Mouse (Mus musculus) intestine, postnatal 0 days (tissue): ENCODE data around the gene Tmem109. TPM values are rescaled to one million over a fixed set of nuclear protein-coding genes. Genes with fewer than 3 reads are reported as not detected.
A peak's percentile ranks its signal among the peaks of the same experiment; 100 is the strongest.

Experiments
- ATAC-seq: fragments of 200-750 bp; cut with Nextera tagmentation; 2 replicates; pipeline ENCODE4 v1.8.0; 2017; ENCODE audit warnings: mild to moderate bottlenecking, moderate TSS enrichment, moderate library complexity
- H3K27ac ChIP-seq: fragments of 300-500 bp; sonication (generic); 2 replicates; pipeline ENCODE4 v1.5.1; 2014; ENCODE audit warnings: mild to moderate bottlenecking, low read depth, low read length, moderate library complexity
- H3K27me3 ChIP-seq: fragments of 300-500 bp; sonication (generic); replicated peaks from 2 replicates; pipeline ENCODE4 v1.6.1; 2014; ENCODE audit warnings: low read length, mixed read lengths; ENCODE audit not compliant: control insufficient read depth, insufficient read depth
- H3K36me3 ChIP-seq: fragments of 300-500 bp; sonication (generic); 2 replicates; pipeline ENCODE4 v1.6.1; 2014; ENCODE audit warnings: mild to moderate bottlenecking, moderate library complexity; ENCODE audit not compliant: control insufficient read depth, insufficient read depth
- H3K4me1 ChIP-seq: fragments of 300-500 bp; sonication (generic); replicated peaks from 2 replicates; pipeline ENCODE4 v1.6.1; 2014; ENCODE audit warnings: antibody characterized with exemption, low read length, mixed read lengths; ENCODE audit not compliant: control insufficient read depth, insufficient read depth
- H3K4me2 ChIP-seq: fragments of 300-500 bp; sonication (generic); replicated peaks from 2 replicates; pipeline ENCODE4 v1.6.1; 2014; ENCODE audit warnings: low read depth, mild to moderate bottlenecking, moderate library complexity
- H3K4me3 ChIP-seq: fragments of 300-500 bp; sonication (generic); 2 replicates; pipeline ENCODE4 v1.5.1; 2014; ENCODE audit warnings: low read depth, low read length
- H3K9ac ChIP-seq: fragments of 300-500 bp; sonication (generic); 2 replicates; pipeline ENCODE4 v1.6.1; 2014; ENCODE audit warnings: mild to moderate bottlenecking, low read depth, low read length
- H3K9me3 ChIP-seq: fragments of 300-500 bp; sonication (generic); 2 replicates; pipeline ENCODE4 v1.6.1; 2016; ENCODE audit warnings: mixed run types; ENCODE audit not compliant: control insufficient read depth
- CTCF ChIP-seq: sonication (generic); IDR thresholded peaks from 2 replicates; pipeline ENCODE4 v1.5.1; 2016; ENCODE audit warnings: low read depth, mild to moderate bottlenecking, control low read depth, antibody characterized with exemption, moderate library complexity
- WGBS: fragments of 180-500 bp; shearing (Covaris S2); extraction: QIAGEN DNeasy Blood & Tissue Kit; methylation state at CpG from one replicate; pipeline ENCODE4 v1.1.7; 2014; 5-methylcytosine and 5-hydroxymethylcytosine counted together
- polyA plus RNA-seq: library from polyadenylated mRNA; unstranded; fragments of >200 nt; fragmentation: Nextera tagmentation; extraction: Ambion mirVana; gene quantifications from 2 replicates; pipeline ENCODE4 v1.2.1, GENCODE M21; 2015

Tmem109 gene
- polyA plus RNA-seq, 1 experiment from 2014 or later: 36.2 TPM

DNA sequence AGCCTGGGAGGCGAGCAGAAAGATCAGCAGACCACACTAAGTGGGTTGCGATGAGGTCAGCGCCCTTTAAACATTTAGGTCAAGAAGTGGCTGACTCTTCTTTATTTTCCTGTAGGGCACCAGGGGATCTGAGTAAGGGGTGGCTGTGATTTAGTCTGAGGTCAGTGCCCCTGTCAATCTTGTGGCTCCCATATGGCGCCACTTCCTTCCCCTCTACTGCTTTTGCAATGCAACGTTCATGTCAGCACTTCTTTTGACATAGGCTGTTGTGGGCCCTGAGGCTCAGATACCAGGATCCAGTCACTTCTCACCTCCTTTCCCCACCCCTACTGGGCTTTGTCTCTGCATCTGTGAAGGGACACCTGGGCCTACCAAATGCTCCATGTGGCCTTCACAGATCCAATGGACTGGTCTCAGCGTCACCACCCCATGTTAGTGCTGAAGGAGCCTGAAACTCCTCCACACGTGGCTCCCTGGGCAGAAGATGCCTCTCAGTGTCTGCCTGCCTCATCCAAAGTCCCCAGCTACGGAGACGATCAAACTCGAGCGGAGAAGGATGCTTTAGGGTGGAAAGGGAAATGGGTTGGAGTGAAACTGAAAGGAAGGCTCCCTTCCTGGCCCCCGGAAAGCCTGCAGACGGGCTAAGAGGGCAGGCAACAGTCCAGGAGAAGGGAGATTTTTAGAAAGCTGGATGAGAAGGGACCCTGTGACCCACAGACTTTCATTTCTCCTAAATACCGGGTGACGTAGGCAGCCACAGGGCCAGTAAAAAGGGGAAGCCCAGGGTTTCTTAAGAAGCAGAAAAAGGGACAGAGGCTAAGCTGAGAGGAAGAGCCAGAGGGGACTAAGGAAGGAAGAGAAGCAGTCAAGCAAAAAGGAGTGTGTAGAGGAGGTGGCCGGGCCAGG is 39.8 kb downstream of the Tmem109 start:
- Histone ChIP-seq H3K9ac (no peak overlapping the region), H3K4me3 (no peak overlapping the region), H3K4me2 (peak overlapping the region; percentile 24), H3K9me3 (no peaks in the 10 kb centered on the region), H3K27me3 (no peaks in the 10 kb centered on the region; the same call in 1 of the 2 replicates), H3K27ac (no peak overlapping the region), H3K36me3 (no peaks in the 10 kb centered on the region), H3K4me1 (no peaks in the 10 kb centered on the region)
- 69% methylated on average over 16 of the region's 16 CpGs for WGBS
- no peak for ATAC-seq
- no peak for TF ChIP-seq CTCF

DNA sequence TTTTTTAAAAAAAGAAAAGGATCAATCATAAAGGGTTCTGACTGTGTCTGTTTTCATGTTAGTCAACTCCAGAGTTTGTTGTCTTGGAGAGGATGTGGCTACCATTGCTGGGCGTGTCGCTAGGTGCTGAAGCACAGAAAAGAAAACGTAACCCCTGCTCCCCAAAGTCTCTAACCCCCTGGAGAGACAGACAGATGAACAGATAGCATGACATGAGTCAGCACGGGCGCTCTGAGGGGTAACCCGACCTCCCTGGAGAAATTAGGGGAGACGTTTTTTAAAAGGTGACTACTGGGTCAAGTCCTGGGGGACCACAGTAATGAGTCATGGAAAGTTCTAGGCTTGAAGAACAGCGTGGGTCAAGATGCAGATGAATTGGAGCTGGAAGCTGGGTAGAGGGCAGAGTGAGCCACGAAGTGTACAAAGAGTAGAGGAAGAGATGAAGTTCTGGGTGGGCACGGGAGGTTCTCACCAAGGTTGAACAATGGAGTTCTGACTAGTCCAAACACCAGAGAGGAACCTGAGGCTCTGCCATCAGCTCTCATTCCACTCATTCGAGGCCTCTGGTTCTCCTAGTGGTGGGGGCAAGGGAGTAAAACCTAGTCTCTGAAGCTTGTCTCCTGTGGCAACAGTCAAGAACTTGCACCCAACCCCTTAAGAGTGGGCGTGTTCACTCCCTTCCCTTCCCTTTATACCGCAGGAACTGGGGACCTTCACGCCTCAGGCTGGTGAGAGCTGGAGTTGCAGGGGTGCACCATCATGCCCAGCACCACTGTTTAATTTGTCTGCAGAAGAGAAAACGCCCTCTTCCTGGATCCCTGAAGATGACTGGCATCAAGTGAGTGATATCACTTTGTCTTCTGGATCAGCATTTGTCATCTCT is 42.5 kb downstream of the Tmem109 start, which contains the start of gene Slc15a3:
TSS of gene Slc15a3 (plus strand) at position 718 of the 883 bp plus-strand sequence.
- no peak within 1 kb of the TSS for H3K4me2 ChIP-seq
- no peaks in the 10 kb centered on the region for H3K36me3 ChIP-seq
- WGBS: 77% methylated on average over 15 of the region's 15 CpGs
- ATAC-seq: no peak
- H3K9ac ChIP-seq: no peak within 1 kb of the TSS
- no peaks in the 10 kb centered on the region; the same call in 1 of the 2 replicates for H3K27me3 ChIP-seq
- H3K27ac ChIP-seq: no peak within 1 kb of the TSS
- H3K4me1 ChIP-seq: no peaks in the 10 kb centered on the region
- no peak within 1 kb of the TSS for H3K4me3 ChIP-seq
- no peak for TF ChIP-seq CTCF
- H3K9me3 ChIP-seq: no peaks in the 10 kb centered on the region

GRCm38 (mm10) chr19:10835671-10836070 is 46.1 kb downstream of the Tmem109 start:
- H3K9me3 ChIP-seq: no peaks in the 10 kb centered on the region
- no peaks in the 10 kb centered on the region for H3K36me3 ChIP-seq
- no peak for TF ChIP-seq CTCF
- H3K27ac ChIP-seq: no peak overlapping the region
- no peak overlapping the region for H3K9ac ChIP-seq
- no peak overlapping the region for H3K4me2 ChIP-seq
- no peaks in the 10 kb centered on the region for H3K4me1 ChIP-seq
- ATAC-seq: no peak
- no peak overlapping the region for H3K4me3 ChIP-seq
- no peaks in the 10 kb centered on the region for H3K27me3 ChIP-seq
- WGBS: 35% methylated on average over 3 of the region's 3 CpGs

DNA sequence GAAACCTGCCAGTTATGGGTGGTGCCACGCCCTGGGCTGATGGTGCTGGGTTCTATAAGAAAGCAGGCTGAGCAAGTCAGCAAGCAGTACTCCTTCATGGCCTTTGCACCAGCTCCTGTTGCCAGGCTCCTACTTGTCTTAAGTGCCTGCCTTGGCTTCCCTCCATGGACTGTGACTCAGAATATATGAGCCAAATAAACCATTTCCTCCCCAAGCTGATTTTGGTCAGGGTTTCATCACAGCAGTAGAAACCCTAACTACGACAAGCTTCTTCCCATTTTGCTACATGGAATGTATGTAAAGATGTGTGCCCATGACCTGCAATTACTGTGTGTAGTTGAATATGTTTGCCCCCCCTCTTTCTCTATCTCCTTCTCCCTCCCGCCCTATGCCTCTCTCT is 48.2 kb downstream of the Tmem109 start:
- H3K9me3 ChIP-seq: no peaks in the 10 kb centered on the region
- H3K4me1 ChIP-seq: no peaks in the 10 kb centered on the region
- ATAC-seq: no peak
- H3K36me3 ChIP-seq: no peaks in the 10 kb centered on the region
- no peak overlapping the region for H3K4me2 ChIP-seq
- no peak for TF ChIP-seq CTCF
- no peak overlapping the region for H3K27ac ChIP-seq
- H3K27me3 ChIP-seq: no peaks in the 10 kb centered on the region
- no peak overlapping the region for H3K4me3 ChIP-seq
- WGBS: 75% methylated on average over 3 of the region's 3 CpGs
- H3K9ac ChIP-seq: no peak overlapping the region

GRCm38 (mm10) chr19:10832030-10832429 is 49.8 kb downstream of the Tmem109 start:
- 67% methylated on average over 3 of the region's 3 CpGs for WGBS

GRCm38 (mm10) chr19:10831424-10831823 is 50.4 kb downstream of the Tmem109 start:
- Histone ChIP-seq H3K27me3 (no peaks in the 10 kb centered on the region), H3K27ac (no peak overlapping the region), H3K9ac (no peak overlapping the region), H3K4me2 (no peak overlapping the region), H3K36me3 (no peaks in the 10 kb centered on the region), H3K4me1 (no peaks in the 10 kb centered on the region), H3K9me3 (no peaks in the 10 kb centered on the region), H3K4me3 (no peak overlapping the region)
- TF ChIP-seq CTCF: peak; percentile 75
- 13% methylated on average over 5 of the region's 5 CpGs for WGBS
- peak; percentile 41; the same call in 1 of the 2 replicates for ATAC-seq

More at GRCm38 (mm10) chr19:10832030-10832429, 49.8 kb downstream of the Tmem109 start:
- Histone ChIP-seq H3K4me1 (no peaks in the 10 kb centered on the region), H3K36me3 (no peaks in the 10 kb centered on the region), H3K27me3 (no peaks in the 10 kb centered on the region), H3K27ac (no peak overlapping the region), H3K4me3 (no peak overlapping the region), H3K9ac (no peak overlapping the region), H3K4me2 (no peak overlapping the region), H3K9me3 (no peaks in the 10 kb centered on the region)
- no peak for ATAC-seq
- no peak for TF ChIP-seq CTCF
